Mouse (Mus musculus) left cerebral cortex, postnatal 4 days (tissue): Measurements from ENCODE around the gene Rtkn2. TPM values are rescaled to one million over a fixed set of nuclear protein-coding genes. Genes with fewer than 3 reads are reported as not detected.

Experiments
- DNase-seq: peaks from one replicate; pipeline ENCODE4 v3.0.0-alpha.2; 2022
- intact Hi-C: fragments of 180-260 bp; cut with DNase I; formaldehyde crosslinking; loops from one replicate; pipeline ENCODE4 v1.15.1; 2025
- total RNA-seq, 2 experiments: library from RNA; stranded (reverse); gene quantifications; 2 replicates each; pipeline ENCODE4 v1.2.3; 2021

The Rtkn2 gene
- 1 to 10 TPM; 5.8 to 6.0 TPM for total RNA-seq

GRCm38 (mm10) chr10:67979401-67980157 lies at the start of gene Rtkn2:
Gene Rtkn2, plus strand, starts transcription at chr10:67979570.
- peak; percentile 98 for DNase-seq
- intact Hi-C loops, result loop anchor here (10.0 kb wide), 1 partner anchor 665 kb away; no protein-coding TSS in a partner anchor

GRCm38 (mm10) chr10:67931328-67931727 lies 48.0 kb upstream of the Rtkn2 start:
- intact Hi-C loops, result no loop called here

GRCm38 (mm10) chr10:67932780-67933179 lies 46.6 kb upstream of the Rtkn2 start:
- no peak for DNase-seq
- intact Hi-C loops, result no loop called here

More at GRCm38 (mm10) chr10:67931328-67931727, 48.0 kb upstream of the Rtkn2 start:
- DNase-seq, result no peak

- DNase-seq, result no peak
- intact Hi-C loops, result no loop called here
Observed at GRCm38 (mm10) chr10:67936944-67937343, 42.4 kb upstream of the Rtkn2 start.

GRCm38 (mm10) chr10:67937775-67938174 lies 41.6 kb upstream of the Rtkn2 start:
- DNase-seq, result no peak
- intact Hi-C loops, result no loop called here

GRCm38 (mm10) chr10:67939546-67939945 lies 39.8 kb upstream of the Rtkn2 start:
- no peak for DNase-seq
- intact Hi-C loops, result no loop called here

- intact Hi-C loops, result no loop called here
- DNase-seq, result no peak
Observed at GRCm38 (mm10) chr10:67943513-67943912, 35.9 kb upstream of the Rtkn2 start.

GRCm38 (mm10) chr10:67950059-67950748 lies 29.2 kb upstream of the Rtkn2 start:
- DNase-seq, result no peak
- intact Hi-C loops, result no loop called here

- intact Hi-C loops, result no loop called here
Observed at GRCm38 (mm10) chr10:67951690-67952089, 27.7 kb upstream of the Rtkn2 start.

GRCm38 (mm10) chr10:67955982-67956381 lies 23.4 kb upstream of the Rtkn2 start:
- intact Hi-C loops, result no loop called here
- no peak for DNase-seq

More at GRCm38 (mm10) chr10:67951690-67952089, 27.7 kb upstream of the Rtkn2 start:
- no peak for DNase-seq

GRCm38 (mm10) chr10:67959982-67960381 lies 19.4 kb upstream of the Rtkn2 start:
- intact Hi-C loops, result no loop called here
- DNase-seq, result no peak

GRCm38 (mm10) chr10:67962496-67962895 lies 16.9 kb upstream of the Rtkn2 start:
- DNase-seq, result no peak
- intact Hi-C loops, result no loop called here

- no peak for DNase-seq
- intact Hi-C loops, result no loop called here
Observed at GRCm38 (mm10) chr10:67964060-67964459, 15.3 kb upstream of the Rtkn2 start.

GRCm38 (mm10) chr10:67965251-67965986 lies 14.0 kb upstream of the Rtkn2 start:
- DNase-seq, result no peak
- intact Hi-C loops, result no loop called here

- no peak for DNase-seq
- intact Hi-C loops, result no loop called here
Observed at GRCm38 (mm10) chr10:67966102-67966501, 13.3 kb upstream of the Rtkn2 start.

- intact Hi-C loops, result no loop called here
- DNase-seq, result no peak
Observed at GRCm38 (mm10) chr10:67966983-67967382, 12.4 kb upstream of the Rtkn2 start.

GRCm38 (mm10) chr10:67971166-67971796 lies 8.1 kb upstream of the Rtkn2 start:
- intact Hi-C loops, result no loop called here
- DNase-seq, result no peak

GRCm38 (mm10) chr10:67977271-67977670 lies 2.1 kb upstream of the Rtkn2 start:
- DNase-seq, result no peak
- intact Hi-C loops, result no loop called here

GRCm38 (mm10) chr10:67983776-67984175 lies 4.4 kb downstream of the Rtkn2 start:
- intact Hi-C loops, result loop anchor here (2.0 to 10.0 kb wide), 2 partner anchors 111 to 669 kb away; no protein-coding TSS in a partner anchor
- DNase-seq, result no peak

- DNase-seq, result peak; percentile 56
Observed at GRCm38 (mm10) chr10:67984271-67984943, 5.0 kb downstream of the Rtkn2 start.

More at GRCm38 (mm10) chr10:67984271-67984943, 5.0 kb downstream of the Rtkn2 start:
- intact Hi-C loops, result loop anchor here (2.0 to 10.0 kb wide), 2 partner anchors 112 to 670 kb away; no protein-coding TSS in a partner anchor
